Mouse (Mus musculus) brain, adult 2 months (tissue): ENCODE results near the gene Gsk3b.
"Not testable (repeated sequence)": the region's sequence is repeated elsewhere in the genome, so short reads cannot be mapped to it uniquely, and the experiment has no call there.

Experiments used
- DNase-seq: peaks from one replicate; pipeline ENCODE4 v3.0.0; 2011; ENCODE audit warnings: low read depth, low spot score

Gsk3b gene

DNA sequence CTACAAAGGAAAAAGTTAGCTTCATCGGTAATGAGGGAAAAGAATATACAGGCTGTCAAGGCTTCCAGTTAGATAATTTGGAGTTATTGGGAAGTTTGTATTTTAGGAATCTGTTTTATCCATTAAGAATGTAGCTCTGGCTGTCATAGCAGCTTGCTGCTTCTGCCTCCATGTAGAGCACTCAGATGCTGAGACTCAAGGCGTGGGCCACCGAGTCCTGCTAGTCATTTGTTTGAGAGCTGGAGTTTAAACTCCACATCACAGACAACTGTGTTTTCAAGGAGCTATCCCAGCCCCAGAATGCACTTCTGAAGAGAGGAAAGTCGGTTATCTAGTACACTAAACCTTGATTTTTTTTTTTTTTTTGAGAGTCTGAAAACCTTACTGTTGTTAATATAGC, 101.2 kb downstream of the Gsk3b start:
- DNase-seq, result peak; percentile 50

DNA sequence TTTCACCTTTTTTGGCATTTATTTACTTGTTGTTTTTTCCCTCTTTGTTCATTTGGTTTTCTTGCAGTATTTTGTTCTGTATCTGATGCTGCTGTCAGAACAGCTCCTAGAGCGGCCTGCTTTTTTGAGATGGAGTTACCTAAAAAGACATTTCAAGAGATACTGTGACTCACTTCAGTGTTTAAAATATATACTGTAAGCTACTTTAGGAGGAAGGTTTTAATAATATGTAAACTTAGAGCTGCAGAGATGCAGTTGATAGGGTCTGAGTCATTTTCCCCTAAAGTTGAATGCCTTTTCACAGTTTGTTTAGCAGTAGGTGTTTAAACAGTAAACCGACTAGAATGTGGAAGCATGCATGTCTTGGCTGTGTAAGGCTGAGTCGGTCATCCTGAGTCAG, 101.7 kb downstream of the Gsk3b start:
- peak; percentile 53 for DNase-seq

DNA sequence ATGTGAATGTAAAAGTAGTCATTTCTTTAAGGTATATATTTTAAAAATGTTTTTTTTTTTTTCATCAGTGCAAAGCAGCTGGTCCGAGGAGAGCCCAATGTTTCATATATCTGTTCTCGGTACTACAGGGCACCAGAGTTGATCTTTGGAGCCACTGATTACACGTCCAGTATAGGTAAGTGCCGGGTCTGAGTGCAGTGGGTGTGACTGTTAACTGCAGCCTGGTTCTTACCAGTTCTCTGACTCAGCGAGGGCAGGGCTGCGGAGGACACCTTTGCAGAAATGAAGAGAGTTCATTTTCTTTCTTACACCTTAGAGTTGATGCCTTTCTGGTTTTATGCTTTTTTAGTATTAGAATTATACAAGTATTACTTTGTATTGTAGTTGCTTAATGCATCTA, 102.7 kb downstream of the Gsk3b start:
- no peak for DNase-seq

DNA sequence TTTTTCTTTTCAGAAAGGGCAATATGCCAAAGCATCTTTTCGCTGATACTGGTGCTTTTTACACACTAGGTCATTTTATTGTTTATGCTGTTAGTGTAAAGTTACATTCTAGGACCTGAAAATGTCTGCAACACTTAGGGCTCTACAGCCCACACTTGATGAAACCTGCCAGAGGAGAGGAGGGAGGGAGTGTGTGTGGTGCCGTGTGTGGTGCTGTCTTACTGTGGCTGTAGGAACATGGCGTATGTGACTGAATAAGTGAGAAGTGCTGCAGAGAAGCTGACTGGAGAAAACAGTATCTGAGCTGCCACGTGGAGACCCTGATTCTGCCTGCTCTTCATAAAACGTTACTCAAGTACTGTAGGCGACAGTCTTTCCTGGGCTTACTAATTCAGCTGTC, 103.8 kb downstream of the Gsk3b start:
- DNase-seq, result peak; percentile 63

DNA sequence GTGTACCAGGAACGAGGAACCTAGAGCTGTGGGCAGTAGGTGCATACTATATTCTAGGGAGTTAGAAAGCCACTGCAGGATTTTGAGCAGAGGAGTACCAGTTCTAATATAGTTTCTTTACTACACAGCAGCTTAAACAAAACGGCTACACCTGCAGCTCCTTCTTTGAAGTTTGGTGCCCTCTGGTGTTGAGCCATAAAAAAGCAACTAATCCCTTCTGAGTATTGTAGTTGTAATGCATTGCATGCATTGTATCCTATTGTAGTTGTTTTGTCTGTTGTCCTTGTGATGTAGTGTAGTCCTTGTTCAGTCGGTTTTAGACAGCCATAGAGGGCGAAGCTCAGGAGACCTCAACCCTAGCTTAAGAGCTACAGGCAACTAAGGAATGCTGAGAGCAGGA, 108.5 kb downstream of the Gsk3b start:
- DNase-seq, result peak; percentile 87

DNA sequence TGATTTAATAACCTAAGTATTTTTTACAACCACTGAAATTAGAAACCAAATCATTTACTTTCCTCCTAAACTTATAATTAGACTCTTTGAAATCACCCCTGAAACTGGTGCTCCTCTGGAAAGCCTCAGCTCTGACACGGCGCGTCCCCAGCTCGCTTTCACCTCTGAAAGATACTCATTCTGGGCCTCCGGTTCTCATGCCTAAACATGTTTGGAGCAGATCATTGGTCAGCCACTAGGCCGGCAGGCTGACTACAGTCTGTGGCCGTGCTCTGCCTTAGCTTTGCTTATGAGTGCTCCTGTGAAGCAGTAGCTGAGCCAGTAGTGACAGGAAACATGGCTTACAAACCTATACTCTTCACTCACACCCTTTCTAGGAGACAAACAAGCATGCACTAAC, 116.5 kb downstream of the Gsk3b start:
- DNase-seq, result no peak

DNA sequence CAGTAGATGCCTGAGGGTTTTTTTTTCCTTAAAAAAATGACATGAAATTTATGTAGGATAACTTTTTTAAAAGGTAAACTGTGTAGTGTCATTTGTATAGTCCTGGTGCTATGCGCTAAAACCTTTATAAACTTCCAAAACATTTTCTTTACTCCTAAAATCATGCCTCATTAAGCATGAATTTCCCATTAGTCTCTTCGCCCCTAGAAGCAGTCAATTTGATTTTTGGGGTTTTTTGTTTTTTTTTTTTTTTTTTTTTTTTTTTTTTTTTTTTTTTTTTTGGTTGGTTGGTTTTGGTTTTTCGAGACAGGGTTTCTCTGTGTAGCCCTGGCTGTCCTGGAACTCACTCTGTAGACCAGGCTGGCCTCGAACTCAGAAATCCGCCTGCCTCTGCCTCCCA, 133.7 kb downstream of the Gsk3b start:
- DNase-seq, result not testable (repeated sequence)

DNA sequence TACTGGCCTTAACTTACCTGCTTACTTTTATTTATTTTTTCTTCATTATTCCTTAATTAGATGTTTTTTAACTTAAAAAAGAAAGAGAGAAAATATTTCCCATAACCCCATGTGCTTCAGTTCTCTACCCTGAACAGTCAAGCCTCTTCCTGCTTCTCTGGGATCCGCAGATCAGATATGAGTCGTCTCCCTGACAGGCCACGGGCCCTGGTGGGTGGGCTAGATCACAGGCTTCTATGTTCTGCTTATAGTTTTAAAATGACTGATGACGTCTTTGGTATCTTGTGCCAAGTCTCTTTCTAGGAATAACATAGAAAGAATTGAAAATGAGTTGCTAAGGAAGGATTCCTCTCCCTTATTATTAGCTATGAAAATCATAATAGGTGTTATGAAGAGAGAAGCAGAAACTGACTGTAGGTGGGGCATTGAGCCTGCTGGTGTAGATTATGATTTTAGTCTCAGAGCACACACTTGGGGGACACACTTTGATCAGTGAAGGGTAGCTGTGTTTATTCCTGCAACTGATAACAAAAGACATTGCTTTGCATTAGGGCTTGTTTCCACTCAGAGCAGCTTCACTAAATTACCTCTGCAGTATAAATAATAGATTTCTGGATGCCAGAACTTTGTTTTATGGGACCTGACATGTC, 148.3 kb downstream of the Gsk3b start:
- peak; percentile 20 for DNase-seq

DNA sequence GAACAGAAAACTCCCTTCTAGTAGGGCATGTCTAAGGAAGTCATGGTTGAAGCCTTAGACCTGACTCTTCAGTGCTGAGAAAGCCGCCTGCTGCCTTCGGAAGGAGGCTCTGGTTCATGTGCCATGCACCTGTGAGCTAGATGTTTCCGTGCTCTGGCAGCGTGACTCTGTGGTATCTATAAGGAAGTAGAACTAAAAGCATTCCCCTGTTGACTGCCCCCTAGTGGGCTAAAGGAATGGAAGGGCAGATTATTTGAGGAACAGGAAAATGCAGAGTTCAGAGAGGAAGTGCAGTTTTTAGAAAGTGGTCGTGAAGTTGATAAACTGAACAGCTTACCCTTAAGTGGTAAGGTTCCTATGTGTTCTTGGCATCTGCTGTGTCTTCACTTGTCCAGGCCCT, 150.9 kb downstream of the Gsk3b start:
- peak; percentile 61 for DNase-seq

DNA sequence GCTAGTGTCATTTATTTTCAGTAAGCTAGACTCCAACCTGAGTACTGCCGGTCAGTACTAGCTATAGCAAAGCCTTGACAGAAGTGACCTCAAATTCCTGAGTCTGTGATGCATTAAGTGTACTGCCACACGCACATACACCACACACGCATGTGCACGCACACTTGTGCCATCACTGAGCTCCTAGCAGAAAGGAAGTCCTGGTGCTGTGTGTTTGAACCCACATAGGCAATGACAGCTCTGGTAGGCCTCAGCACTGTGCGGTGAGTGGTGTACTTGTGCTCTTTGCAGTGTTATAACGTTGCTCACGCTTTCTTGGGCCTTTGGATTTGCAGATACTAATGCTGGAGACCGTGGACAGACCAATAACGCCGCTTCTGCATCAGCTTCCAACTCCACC, 151.4 kb downstream of the Gsk3b start:
- no peak for DNase-seq

DNA sequence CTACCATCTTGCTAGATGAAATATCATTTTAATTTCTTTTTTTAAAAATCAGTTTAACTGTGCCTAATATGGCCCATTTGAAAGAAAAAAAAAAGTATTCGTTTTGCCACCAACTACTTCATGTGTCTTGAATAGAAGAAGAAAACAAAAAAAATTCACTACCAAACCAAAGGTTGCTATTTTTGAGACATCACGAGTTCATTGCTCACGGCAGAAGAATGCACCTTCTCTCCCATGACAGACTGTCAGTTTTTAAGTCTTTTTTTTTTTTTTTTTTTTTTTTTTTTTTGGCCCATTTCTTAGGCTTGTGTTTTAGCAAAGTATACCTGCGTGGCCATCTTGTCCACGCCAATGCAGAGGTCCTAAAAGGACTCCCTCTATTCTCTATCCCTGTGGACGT, 155.3 kb downstream of the Gsk3b start:
- no peak for DNase-seq

DNA sequence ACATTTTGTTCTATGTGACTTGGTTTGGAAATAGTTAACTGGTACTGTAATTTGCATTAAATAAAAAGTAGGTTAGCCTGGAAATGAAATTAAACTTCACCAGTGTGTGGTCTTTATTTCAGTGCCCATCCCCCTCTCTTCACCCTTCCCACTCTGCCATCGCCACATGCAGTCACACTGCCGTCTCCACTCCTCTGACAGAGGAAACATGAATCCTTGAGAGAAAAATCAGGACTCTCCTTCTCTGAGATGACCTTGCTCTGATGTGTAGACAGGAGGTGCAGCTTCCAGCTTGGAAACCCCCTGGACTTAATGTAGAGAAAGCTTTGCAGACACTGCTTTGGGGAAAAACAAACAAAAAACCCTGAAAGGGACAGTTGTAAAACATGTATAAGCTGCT, 156.6 kb downstream of the Gsk3b start:
- DNase-seq, result no peak

DNA sequence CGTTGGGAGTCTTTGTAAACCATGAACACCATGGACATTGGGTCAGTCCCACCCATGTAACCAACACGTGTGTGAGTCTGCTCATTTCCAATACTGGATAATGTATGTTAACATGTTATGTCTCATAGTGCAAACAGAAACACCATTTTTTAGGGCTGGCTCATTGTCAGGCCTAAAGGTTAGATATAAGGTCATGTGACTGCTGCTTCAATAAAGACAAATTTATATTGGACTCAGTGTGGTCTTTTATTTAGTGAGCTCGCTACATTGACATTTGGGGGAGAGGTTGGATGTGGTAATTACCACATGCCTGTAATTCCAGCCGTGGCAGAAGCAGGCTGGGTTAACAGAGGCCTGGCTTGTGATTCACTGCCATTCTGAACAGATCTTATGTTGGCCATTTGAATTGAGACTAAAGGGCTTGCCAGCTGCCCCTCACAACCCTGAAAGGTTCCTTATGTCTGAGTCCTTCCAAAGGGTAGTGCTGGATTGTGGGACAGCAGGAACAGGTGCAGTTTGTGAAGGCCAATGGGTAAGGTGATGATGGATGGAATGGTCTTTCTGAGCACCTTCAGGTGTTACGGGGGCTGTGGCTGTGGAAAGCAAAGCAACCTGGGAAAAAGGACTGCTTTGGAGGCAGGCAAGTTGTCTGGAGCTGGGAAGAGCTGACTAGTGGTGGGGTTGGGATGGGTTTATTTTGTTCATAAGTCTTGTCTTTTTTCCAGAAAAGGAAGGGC, 157.2 kb downstream of the Gsk3b start:
- no peak for DNase-seq

DNA sequence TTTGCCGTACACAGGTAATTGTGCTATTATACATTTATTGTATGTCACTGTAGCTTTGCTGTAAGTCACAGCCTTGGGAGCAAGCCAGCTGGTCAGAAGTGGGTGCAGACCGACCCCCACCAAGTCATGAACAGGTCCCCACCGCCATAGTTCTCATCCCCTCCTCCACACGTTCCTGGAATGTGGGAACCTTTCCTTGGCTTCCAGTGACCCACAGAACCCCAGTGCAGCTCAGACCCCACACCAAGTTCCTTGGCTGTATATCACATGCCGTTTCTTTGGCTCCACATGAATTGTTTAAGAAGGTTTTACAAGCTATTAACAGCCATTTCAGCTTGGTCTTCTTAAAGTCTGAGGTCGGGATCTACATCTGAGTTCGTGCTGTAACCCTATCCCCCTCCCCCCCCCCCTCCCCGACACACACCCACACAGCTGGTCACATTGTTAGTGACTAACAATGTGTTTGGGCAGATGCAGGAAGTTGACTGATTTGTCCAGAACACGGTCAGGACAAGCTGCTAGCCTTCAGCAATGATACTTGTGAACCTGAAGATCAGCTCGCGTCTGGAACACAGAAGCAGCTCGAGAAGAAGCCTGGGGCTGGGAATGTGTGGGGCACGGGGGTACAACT, 159.6 kb downstream of the Gsk3b start:
- no peak for DNase-seq

DNA sequence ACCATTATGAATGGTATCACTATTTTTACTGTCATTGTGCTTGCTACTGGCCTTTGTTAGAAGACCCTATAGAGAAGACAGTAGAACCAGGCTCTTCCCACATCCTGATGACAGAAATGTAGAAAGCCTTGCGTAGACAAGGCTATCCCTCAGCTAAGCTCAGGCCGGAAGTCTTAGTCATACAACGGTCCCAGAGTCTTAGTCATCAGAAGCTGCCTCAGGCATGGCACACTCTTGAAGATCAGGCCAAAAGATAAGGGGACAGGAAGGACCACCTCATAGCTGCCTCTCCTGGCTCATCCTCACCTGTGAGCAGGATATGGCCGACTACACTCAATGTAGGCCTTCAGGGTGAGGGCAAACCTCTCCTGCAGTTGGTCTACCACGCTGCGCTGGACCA, 161.7 kb downstream of the Gsk3b start:
- no peak for DNase-seq

DNA sequence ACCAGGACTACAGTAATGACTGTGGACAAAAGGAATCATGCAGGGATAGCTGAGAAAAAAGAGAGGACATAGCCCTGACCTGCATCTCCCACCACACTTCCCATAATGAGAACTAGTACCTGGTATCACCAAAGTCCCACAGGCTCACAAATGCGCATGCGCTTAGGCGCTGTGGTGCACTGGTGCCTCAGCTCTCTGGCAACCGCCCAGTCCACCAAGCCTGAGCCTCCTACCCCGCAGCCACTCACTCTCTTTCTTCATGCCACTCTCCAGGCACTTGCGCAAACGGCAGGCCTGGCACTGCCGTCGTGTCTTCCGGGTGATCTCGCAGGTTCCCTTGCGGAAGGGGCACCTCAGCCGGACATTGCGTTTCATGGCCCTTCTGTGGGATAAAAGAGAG, 165.2 kb downstream of the Gsk3b start:
- no peak for DNase-seq

DNA sequence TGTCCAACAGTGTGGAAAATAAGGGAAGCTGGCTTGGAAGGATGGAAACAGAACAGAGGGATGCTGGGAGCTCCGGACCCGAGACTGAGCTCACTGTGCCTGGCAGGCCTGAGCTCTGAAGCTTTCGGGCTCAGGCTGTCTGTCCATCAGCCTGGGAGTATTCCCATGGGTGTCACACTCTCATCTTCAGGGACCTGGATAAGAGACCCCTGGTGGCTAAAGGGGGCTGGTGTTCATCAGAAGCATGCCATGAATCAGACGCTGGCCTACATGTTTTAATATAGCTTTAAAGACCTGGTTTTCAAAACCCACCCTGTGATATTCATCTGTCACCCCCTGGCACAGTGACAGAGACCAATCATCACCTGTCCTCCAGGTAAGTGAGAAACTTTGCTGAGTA, 166.3 kb downstream of the Gsk3b start:
- no peak for DNase-seq

DNA sequence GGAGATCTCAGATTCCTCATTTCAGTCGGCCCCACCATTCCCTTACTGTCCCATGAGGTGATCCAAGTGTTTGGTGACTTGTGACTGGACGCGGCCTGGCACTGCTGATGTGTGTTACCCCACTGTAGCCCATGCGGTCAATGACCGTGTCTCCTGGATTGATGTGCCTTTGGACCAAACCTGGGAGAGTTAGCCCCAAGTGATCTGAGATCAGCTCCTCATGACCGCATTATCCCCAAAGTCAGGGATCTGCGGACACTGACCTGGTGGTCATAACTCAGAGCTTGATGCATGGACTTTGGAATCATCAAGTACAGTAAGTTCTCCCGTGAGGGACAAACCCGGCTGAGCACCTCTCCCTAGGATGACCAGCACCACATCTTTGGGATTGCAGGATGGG, 167.1 kb downstream of the Gsk3b start:
- DNase-seq, result no peak

DNA sequence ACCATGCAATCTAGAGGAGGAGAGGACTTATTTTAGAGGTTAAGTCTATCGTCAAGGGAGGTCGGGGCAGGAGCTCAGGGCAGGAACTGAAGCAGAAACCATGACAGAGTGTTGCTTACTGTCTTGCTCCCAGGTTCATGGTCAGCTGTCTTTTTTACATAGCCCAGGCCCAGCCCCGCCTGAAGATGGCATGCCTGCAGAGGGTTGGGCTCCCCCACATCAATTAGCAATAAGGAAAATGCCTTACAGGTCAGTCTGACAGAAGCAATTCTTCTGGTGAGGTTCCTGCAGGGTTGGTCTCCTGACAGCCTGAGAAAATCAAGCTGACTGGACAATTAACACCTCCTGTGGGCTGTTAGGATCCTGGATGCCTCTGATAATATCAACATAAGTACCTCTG, 182.8 kb downstream of the Gsk3b start:
- DNase-seq, result no peak

DNA sequence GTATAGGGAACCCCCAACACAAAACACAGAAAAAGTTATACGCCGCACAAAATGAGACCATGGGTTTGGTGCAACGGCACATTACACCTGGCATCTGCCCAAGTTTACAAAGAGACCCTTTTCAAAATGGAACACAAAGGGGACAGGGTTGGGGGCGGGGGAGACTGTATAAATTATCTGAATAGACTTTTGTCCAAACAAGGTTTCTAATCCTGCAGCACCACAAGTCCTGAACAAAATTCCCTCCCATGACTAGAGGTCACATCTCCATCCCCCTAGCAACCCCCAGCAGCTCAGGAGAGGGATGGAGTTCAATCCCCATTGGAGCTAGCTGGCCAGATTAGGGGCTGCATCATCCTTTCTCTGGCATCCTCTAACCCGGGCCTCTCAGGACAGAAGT, 183.7 kb downstream of the Gsk3b start:
- DNase-seq, result no peak

DNA sequence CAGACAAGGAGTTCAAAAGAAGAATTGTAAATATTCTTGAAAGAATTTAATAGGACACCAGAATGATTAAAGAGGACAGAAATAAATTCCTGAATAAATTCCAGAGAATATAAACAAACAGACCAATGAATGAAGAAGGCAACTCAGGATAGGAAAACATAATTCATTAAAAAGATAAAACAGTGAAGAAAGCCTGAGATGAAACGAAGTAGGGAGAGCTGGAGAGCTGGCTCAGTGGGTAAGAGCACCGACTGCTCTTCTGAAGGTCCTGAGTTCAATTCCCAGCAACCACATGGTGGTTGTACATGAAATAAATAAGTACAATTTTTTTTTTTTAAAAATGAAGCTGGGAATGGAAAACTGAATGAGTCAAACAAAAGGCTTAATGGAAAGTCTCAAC, 185.9 kb downstream of the Gsk3b start:
- DNase-seq, result no peak

DNA sequence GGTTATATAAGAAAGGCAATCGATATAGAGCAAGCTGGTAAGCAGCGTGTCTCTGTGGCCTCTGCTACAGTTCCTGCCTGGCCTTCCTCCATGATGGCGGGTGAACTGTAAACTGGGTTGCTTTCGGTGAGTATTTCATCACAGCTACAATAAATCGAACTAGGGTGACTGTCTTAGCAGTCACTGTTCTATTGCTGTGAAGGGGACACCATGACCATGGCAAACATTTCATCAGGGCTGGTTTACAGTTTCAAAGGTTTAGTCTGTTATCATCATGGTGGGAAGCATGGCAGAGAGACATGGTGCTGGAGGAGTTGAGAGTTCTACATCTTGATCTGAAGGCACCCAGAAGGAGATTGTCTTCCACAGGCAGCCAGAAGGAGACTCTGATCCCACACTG, 191.0 kb downstream of the Gsk3b start:
- DNase-seq, result no peak

DNA sequence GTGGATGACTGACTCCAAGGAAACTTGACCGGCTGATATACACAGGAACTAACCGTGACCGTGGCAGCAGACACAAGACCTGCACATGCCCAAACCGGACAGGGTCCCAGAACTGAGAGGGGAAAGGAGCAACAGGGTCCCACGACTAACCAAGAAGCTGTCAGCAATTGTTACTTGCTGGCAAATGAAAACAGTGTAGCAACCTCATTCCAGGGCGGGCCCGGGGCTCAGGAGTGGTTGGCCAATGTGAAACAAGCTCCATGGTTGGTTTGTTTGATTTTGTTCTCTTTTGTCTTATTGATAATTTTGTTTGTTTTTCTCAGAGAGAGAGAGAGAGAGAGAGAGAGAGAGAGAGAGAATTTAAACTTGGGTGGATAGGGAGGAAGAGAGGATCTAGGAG, 192.2 kb downstream of the Gsk3b start:
- DNase-seq, result no peak
